Mouse (Mus musculus): ENCODE results near the gene Kcne4. TPM values are rescaled to one million over a fixed set of nuclear protein-coding genes. Genes with fewer than 3 reads are reported as not detected.

The Kcne4 gene
- total RNA-seq (2023) = not detected

DNA sequence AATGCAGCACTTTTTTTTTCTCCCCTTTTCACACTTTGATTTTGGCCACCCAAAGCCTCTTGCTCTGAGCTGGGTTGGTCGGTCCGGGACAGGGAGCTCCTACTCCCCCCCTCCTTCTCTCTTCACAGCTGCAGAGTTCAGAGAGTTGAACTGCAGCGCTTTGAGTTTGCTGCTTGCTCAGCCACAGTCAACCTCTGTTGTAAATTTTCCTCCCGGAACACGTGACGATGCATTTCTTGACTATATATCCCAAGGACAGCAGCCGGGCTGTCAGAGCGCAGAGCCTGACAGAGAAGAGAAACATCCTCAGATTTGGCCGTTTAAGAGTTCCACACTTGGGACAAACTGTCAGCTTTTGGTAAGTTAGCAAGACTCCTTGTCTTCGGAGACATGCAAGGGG lies at the start of gene Kcne4:
TSS of gene Kcne4 (plus strand) at position 120 of the 400 bp plus-strand sequence.

Other genes starting within 250 kb of the Kcne4 start
- gene Acsl3, start 158.9 kb upstream of the Kcne4 start, total RNA-seq (2023) = 7.5 TPM
- gene Utp14b, start 158.7 kb upstream of the Kcne4 start, total RNA-seq (2023) = 22.3 TPM